Mouse (Mus musculus): Measurements from ENCODE around the gene Krtcap3. TPM values are rescaled to one million over a fixed set of nuclear protein-coding genes. Genes with fewer than 3 reads are reported as not detected.

Krtcap3 gene
- total and polyA plus RNA-seq, 2 experiments from 2014 or later, result 2.2 to 8.6 TPM

DNA sequence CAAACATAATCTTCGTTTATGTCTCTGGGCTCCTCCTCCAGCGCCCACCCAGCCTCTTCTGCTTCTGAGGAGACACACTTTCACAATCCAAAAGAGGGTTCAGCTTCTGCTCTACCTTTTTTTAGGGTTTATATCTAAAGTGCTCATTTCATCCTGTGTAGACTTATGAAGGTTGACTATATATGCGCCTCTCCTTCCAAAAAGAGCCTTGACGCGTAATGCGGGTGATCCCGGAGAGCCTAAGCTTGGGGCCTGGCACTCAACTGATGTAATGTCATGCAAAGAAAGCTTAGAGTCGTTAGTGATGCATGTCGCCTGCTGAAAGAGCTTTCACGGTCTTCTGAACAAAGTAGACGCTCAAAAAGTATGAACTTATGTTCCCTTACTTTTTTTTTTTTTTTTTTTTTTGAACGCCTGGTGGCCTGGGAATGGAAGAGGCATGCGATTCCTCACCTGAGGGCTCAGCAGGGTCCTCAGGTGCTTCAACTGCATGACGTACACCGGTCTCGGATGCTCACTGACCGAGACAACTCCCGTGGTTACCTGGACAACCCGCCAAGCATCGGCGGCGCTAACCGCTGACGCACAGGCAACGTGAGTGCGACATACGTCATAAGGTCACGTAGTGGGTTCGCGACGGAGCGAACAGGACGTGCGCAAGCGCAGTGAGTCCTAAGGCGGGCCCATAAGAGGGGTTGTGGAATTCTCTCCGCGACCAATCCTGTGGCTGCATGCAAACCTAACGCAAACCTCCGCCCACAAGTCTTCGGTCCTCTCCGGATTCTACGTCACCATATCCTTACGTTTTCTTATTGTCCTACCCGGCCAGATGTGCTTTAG lies 39.2 kb downstream of the Krtcap3 start, which contains the start of gene Ift172:
TSS of gene Ift172 (minus strand) at position 596 of the 840 bp plus-strand sequence.
- Histone ChIP-seq H3K36me3 (ENCODE audit: insufficient read depth) (peaks cover 20% of the 10 kb centered on the region), H3K4me3 (ENCODE audit: low read depth, low read length) (peak within 1 kb of the TSS; percentile 53), H3K4me2 (ENCODE audit: low read depth) (peak within 1 kb of the TSS; percentile 78), H3K9me3 (ENCODE audit: low read length) (no peaks in the 10 kb centered on the region), H3K27me3 (ENCODE audit: insufficient read depth, low read length) (no peaks in the 10 kb centered on the region), H3K9ac (peak within 1 kb of the TSS; percentile 43), H3K27ac (ENCODE audit: low read depth, low read length) (peak within 1 kb of the TSS; percentile 64; the same call in 1 of the 2 replicates), H3K4me1 (ENCODE audit: insufficient read depth) (0 out of 2 replicates have a peak, but pooled peaks cover 12% of the 10 kb centered on the region)
- no peak; the same call in 1 of the 2 replicates for TF ChIP-seq CTCF (IDR thresholded peaks at IDR 0.05; ENCODE audit: low read depth)
- ATAC-seq (peak; percentile 94), DNase-seq (peak; percentile 99)
- whole genome bisulfite sequencing, result 2% methylated on average over 45 of the region's 45 CpGs

DNA sequence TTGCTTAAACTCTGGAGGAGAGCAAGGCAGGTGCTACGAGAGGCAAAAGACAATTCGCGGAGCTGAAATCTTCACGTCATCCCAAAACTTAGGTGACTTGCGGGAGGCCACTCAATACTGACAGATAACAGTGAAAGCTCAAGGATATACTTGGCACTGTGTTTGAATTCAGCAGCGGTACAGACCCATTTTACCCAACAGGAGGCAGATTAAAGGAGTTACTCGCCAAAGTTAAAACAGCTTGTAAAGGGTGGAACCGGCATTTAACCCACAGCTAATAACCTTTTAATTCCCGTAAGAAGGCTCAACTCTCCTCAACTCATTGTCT lies 39.8 kb downstream of the Krtcap3 start:
- Histone ChIP-seq H3K4me2 (ENCODE audit: low read depth) (peak overlapping the region; percentile 78), H3K27ac (ENCODE audit: low read depth, low read length) (peak overlapping the region; percentile 55; the same call in 1 of the 2 replicates), H3K9ac (peak overlapping the region; percentile 40), H3K36me3 (ENCODE audit: insufficient read depth) (peaks cover 14% of the 10 kb centered on the region), H3K4me1 (ENCODE audit: insufficient read depth) (0 out of 2 replicates have a peak, but pooled peaks cover 12% of the 10 kb centered on the region), H3K9me3 (ENCODE audit: low read length) (no peaks in the 10 kb centered on the region), H3K27me3 (ENCODE audit: insufficient read depth, low read length) (no peaks in the 10 kb centered on the region), H3K4me3 (ENCODE audit: low read depth, low read length) (peak overlapping the region; percentile 53)
- no peak for DNase-seq
- 3% methylated on average over 9 of the region's 9 CpGs for WGBS
- peak; percentile 16; the same call in 1 of the 2 replicates for ATAC-seq
- no peak for TF ChIP-seq CTCF (IDR thresholded peaks at IDR 0.05; ENCODE audit: low read depth)

GRCm38 (mm10) chr5:31294964-31295605 lies 43.6 kb downstream of the Krtcap3 start:
- ATAC-seq, result peak; percentile 30
- peak overlapping the region; percentile 94 for H3K4me2 ChIP-seq (ENCODE audit: low read depth)
- peaks cover 13% of the 10 kb centered on the region for H3K36me3 ChIP-seq (ENCODE audit: insufficient read depth)
- peak overlapping the region; percentile 93 for H3K9ac ChIP-seq
- no peaks in the 10 kb centered on the region for H3K9me3 ChIP-seq (ENCODE audit: low read length)
- no peak for DNase-seq
- 0 out of 2 replicates have a peak, but pooled peaks cover 12% of the 10 kb centered on the region for H3K4me1 ChIP-seq (ENCODE audit: insufficient read depth)
- no peak for TF ChIP-seq CTCF (IDR thresholded peaks at IDR 0.05; ENCODE audit: low read depth)
- peak overlapping the region; percentile 88 for H3K4me3 ChIP-seq (ENCODE audit: low read depth, low read length)
- H3K27ac ChIP-seq (ENCODE audit: low read depth, low read length), result peak overlapping the region; percentile 82
- no peaks in the 10 kb centered on the region for H3K27me3 ChIP-seq (ENCODE audit: insufficient read depth, low read length)
- 4% methylated on average over 28 of the region's 29 CpGs for WGBS

DNA sequence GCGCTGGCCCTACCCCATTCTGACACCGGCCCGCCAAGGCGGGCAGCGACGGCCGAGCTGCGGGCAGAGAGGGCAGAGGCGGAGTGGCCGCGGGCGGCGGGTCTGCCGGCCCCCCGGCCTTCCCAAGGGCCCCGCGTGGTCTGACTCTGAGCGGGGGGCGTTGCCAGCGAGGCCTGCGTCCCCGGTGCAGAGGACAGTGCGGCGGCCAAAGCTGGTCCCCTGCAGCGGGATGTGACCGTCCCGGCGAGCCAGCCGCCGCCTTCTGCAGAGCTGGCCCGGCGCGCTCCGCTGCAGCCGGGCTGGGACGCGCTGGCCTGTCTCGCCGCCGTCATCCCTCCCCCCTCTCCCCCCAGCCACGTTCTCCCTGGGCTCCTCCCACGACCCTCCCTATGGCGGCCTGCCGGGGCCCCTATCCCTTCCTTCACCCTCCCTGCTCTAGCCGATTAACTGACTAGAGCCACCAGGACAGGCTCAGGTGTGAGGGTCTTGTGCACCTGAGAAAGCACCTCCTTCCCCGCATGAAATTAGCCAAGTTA lies 44.2 kb downstream of the Krtcap3 start, which contains the start of gene Fndc4:
TSS of gene Fndc4 (minus strand) at position 475 of the 536 bp plus-strand sequence.
- Histone ChIP-seq H3K27ac (ENCODE audit: low read depth, low read length) (peak within 1 kb of the TSS; percentile 82), H3K9me3 (ENCODE audit: low read length) (no peaks in the 10 kb centered on the region), H3K9ac (peak within 1 kb of the TSS; percentile 93), H3K4me3 (ENCODE audit: low read depth, low read length) (peak within 1 kb of the TSS; percentile 88), H3K4me2 (ENCODE audit: low read depth) (peak within 1 kb of the TSS; percentile 94), H3K36me3 (ENCODE audit: insufficient read depth) (peaks cover 13% of the 10 kb centered on the region), H3K27me3 (ENCODE audit: insufficient read depth, low read length) (no peaks in the 10 kb centered on the region), H3K4me1 (ENCODE audit: insufficient read depth) (0 out of 2 replicates have a peak, but pooled peaks cover 8% of the 10 kb centered on the region)
- ATAC-seq (peak; percentile 81), DNase-seq (peak; percentile 86)
- no peak for TF ChIP-seq CTCF (IDR thresholded peaks at IDR 0.05; ENCODE audit: low read depth)
- under 1% methylated on average over 41 of the region's 46 CpGs for WGBS

GRCm38 (mm10) chr5:31297047-31297757 lies 45.7 kb downstream of the Krtcap3 start, which contains the start of gene Gckr:
TSS of gene Gckr (plus strand) at chr5:31297443.
- peak within 1 kb of the TSS; percentile 82; the same call in 1 of the 2 replicates for H3K27ac ChIP-seq (ENCODE audit: low read depth, low read length)
- no peak for ATAC-seq

GRCm38 (mm10) chr5:31297981-31298380 lies 46.5 kb downstream of the Krtcap3 start:
- Histone ChIP-seq H3K9ac (no peak overlapping the region), H3K9me3 (ENCODE audit: low read length) (no peaks in the 10 kb centered on the region), H3K36me3 (ENCODE audit: insufficient read depth) (peaks cover 5% of the 10 kb centered on the region; the same call in 1 of the 2 replicates), H3K4me2 (ENCODE audit: low read depth) (no peak overlapping the region), H3K4me1 (ENCODE audit: insufficient read depth) (0 out of 2 replicates have a peak, but pooled peaks cover 8% of the 10 kb centered on the region), H3K4me3 (ENCODE audit: low read depth, low read length) (no peak overlapping the region), H3K27me3 (ENCODE audit: insufficient read depth, low read length) (no peaks in the 10 kb centered on the region), H3K27ac (ENCODE audit: low read depth, low read length) (no peak overlapping the region)
- ATAC-seq (no peak), DNase-seq (no peak)
- 83% methylated on average over 3 of the region's 3 CpGs for WGBS
- TF ChIP-seq CTCF (IDR thresholded peaks at IDR 0.05; ENCODE audit: low read depth), result no peak

More at GRCm38 (mm10) chr5:31297047-31297757, 45.7 kb downstream of the Krtcap3 start, which contains the start of gene Gckr:
- Histone ChIP-seq H3K4me1 (ENCODE audit: insufficient read depth) (0 out of 2 replicates have a peak, but pooled peaks cover 8% of the 10 kb centered on the region), H3K36me3 (ENCODE audit: insufficient read depth) (peaks cover 13% of the 10 kb centered on the region), H3K9me3 (ENCODE audit: low read length) (no peaks in the 10 kb centered on the region), H3K27me3 (ENCODE audit: insufficient read depth, low read length) (no peaks in the 10 kb centered on the region), H3K4me2 (ENCODE audit: low read depth) (peak within 1 kb of the TSS; percentile 94), H3K4me3 (ENCODE audit: low read depth, low read length) (peak within 1 kb of the TSS; percentile 88), H3K9ac (peak within 1 kb of the TSS; percentile 93; the same call in 1 of the 2 replicates)
- 75% methylated on average over 13 of the region's 13 CpGs for WGBS
- DNase-seq, result no peak
- TF ChIP-seq CTCF (IDR thresholded peaks at IDR 0.05; ENCODE audit: low read depth), result no peak

Data from forebrain, postnatal 0 days (tissue).